Mouse (Mus musculus) kidney, adult 2 months (tissue): ENCODE results near the gene Pomt1.

Experiments
- CTCF ChIP-seq: fragments of 200-500 bp; conservative IDR thresholded peaks from 2 replicates; pipeline ENCODE4 v1.5.1; 2011; ENCODE audit warnings: low read depth, mild to moderate bottlenecking, control low read depth, low read length, moderate library complexity, mixed read lengths; ENCODE audit not compliant: insufficient read depth, insufficient read length
- POLR2A ChIP-seq: fragments of 200-500 bp; IDR thresholded peaks from one replicate; pipeline ENCODE4 v1.6.1; 2011; ENCODE audit warnings: low read depth, low read length, control low read depth

DNA sequence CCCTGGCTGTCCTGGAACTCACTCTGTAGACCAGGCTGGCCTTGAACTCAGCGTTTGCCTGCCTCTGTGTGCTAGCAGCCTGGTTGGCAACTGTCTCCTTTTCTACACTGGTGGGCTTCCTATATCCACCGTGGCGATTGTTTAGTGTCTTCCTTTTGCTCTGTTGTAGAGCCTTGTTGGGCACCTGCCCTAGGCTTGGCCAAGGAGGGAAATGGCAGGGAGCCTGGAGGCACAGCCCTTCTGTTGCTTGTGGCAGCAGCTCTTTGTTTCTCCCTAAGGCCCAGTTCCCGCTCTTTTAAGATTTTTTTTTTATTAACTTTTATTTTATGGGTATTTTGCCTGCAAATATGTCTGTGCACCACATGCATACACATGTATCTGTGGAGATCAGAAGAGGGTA, 36.4 kb upstream of the Pomt1 start:
- no peak for TF ChIP-seq CTCF
- no peak for TF ChIP-seq POLR2A
